Mouse (Mus musculus) brain, embryonic 14.5 days (tissue): ENCODE measurements around the gene Ttc25.

ENCODE experiments used
- CTCF ChIP-seq: fragments of 200-500 bp; IDR thresholded peaks from 2 replicates; pipeline ENCODE4 v1.5.1; 2012; ENCODE audit warnings: inconsistent platforms, mild to moderate bottlenecking, moderate library complexity, borderline replicate concordance; ENCODE audit not compliant: insufficient read depth, insufficient read length; ENCODE audit errors: extremely low read depth
- POLR2A ChIP-seq: fragments of 200-500 bp; IDR thresholded peaks from 2 replicates; pipeline ENCODE4 v1.6.1; 2012; ENCODE audit warnings: mild to moderate bottlenecking, inconsistent platforms, borderline replicate concordance; ENCODE audit not compliant: poor library complexity, insufficient read depth, insufficient read length, severe bottlenecking; ENCODE audit errors: extremely low read depth

GRCm38 (mm10) chr11:100559476-100559875 is 14.1 kb downstream of the Ttc25 start:
- TF ChIP-seq POLR2A (no peak), CTCF (no peak)
